Mouse (Mus musculus): ENCODE data around the gene Nell2.
"Not testable (repeated sequence)": the region's sequence is repeated elsewhere in the genome, so short reads cannot be mapped to it uniquely, and the experiment has no call there.

Nell2 gene

GRCm38 (mm10) chr15:95527948-95528861 lies at the start of gene Nell2:
Gene Nell2 (minus strand): TSS chr15:95528559.
- peak; percentile 76 for DNase-seq (ENCODE audit: extremely low spot score, low spot score)

GRCm38 (mm10) chr15:95574661-95575060 lies 46.3 kb upstream of the Nell2 start:
- peak; percentile 66 for DNase-seq (ENCODE audit: extremely low spot score, low spot score)

GRCm38 (mm10) chr15:95569606-95570005 lies 41.2 kb upstream of the Nell2 start:
- no peak for DNase-seq (ENCODE audit: extremely low spot score, low spot score)

GRCm38 (mm10) chr15:95565160-95565559 lies 36.8 kb upstream of the Nell2 start:
- DNase-seq (ENCODE audit: extremely low spot score, low spot score) = no peak

- no peak for DNase-seq (ENCODE audit: extremely low spot score, low spot score)
Measured at GRCm38 (mm10) chr15:95561303-95561702, 32.9 kb upstream of the Nell2 start.

- DNase-seq (ENCODE audit: extremely low spot score, low spot score) = no peak
Measured at GRCm38 (mm10) chr15:95550011-95550410, 21.7 kb upstream of the Nell2 start.

GRCm38 (mm10) chr15:95542632-95543031 lies 14.3 kb upstream of the Nell2 start:
- DNase-seq (ENCODE audit: extremely low spot score, low spot score) = no peak

GRCm38 (mm10) chr15:95536724-95537123 lies 8.4 kb upstream of the Nell2 start:
- no peak for DNase-seq (ENCODE audit: extremely low spot score, low spot score)

GRCm38 (mm10) chr15:95536230-95536629 lies 7.9 kb upstream of the Nell2 start:
- DNase-seq (ENCODE audit: extremely low spot score, low spot score) = no peak

- DNase-seq (ENCODE audit: extremely low spot score, low spot score) = no peak
Measured at GRCm38 (mm10) chr15:95534644-95535043, 6.3 kb upstream of the Nell2 start.

- DNase-seq (ENCODE audit: extremely low spot score, low spot score) = no peak
Measured at GRCm38 (mm10) chr15:95527461-95527947, 855 bp downstream of the Nell2 start.

GRCm38 (mm10) chr15:95526626-95527411 lies 1.5 kb downstream of the Nell2 start:
- DNase-seq (ENCODE audit: extremely low spot score, low spot score) = peak; percentile 58

GRCm38 (mm10) chr15:95525997-95526396 lies 2.4 kb downstream of the Nell2 start:
- DNase-seq (ENCODE audit: extremely low spot score, low spot score) = peak; percentile 45

- DNase-seq (ENCODE audit: extremely low spot score, low spot score) = no peak
Measured at GRCm38 (mm10) chr15:95518204-95518603, 10.2 kb downstream of the Nell2 start.

- DNase-seq (ENCODE audit: extremely low spot score, low spot score) = not testable (repeated sequence)
Measured at GRCm38 (mm10) chr15:95513306-95513705, 15.1 kb downstream of the Nell2 start.

GRCm38 (mm10) chr15:95495666-95496065 lies 32.7 kb downstream of the Nell2 start:
- no peak for DNase-seq (ENCODE audit: extremely low spot score, low spot score)

GRCm38 (mm10) chr15:95495193-95495592 lies 33.2 kb downstream of the Nell2 start:
- DNase-seq (ENCODE audit: extremely low spot score, low spot score) = no peak

- no peak for DNase-seq (ENCODE audit: extremely low spot score, low spot score)
Measured at GRCm38 (mm10) chr15:95492201-95492600, 36.2 kb downstream of the Nell2 start.

GRCm38 (mm10) chr15:95489174-95489573 lies 39.2 kb downstream of the Nell2 start:
- DNase-seq (ENCODE audit: extremely low spot score, low spot score) = no peak

- no peak for DNase-seq (ENCODE audit: extremely low spot score, low spot score)
Measured at GRCm38 (mm10) chr15:95487961-95488360, 40.4 kb downstream of the Nell2 start.

- no peak for DNase-seq (ENCODE audit: extremely low spot score, low spot score)
Measured at GRCm38 (mm10) chr15:95482002-95482401, 46.4 kb downstream of the Nell2 start.

GRCm38 (mm10) chr15:95481585-95481984 lies 46.8 kb downstream of the Nell2 start:
- DNase-seq (ENCODE audit: extremely low spot score, low spot score) = no peak

All from neural tube, embryonic 10.5 days (tissue).